Mouse (Mus musculus) cerebellum, postnatal 25 days (tissue): ENCODE measurements around the gene Gm20683.

Experiments used
- DNase-seq, 2 experiments: peaks; one replicate each; pipeline ENCODE4 v3.0.0; 2021; ENCODE audit warnings: mixed read lengths in 2 of 2

Gm20683 gene

GRCm38 (mm10) chr17:25792615-25793014 is 48.9 kb downstream of the Gm20683 start, which contains the start of gene Fam173a:
Gene Fam173a, minus strand, starts transcription at chr17:25792901.
- DNase-seq: peak in 1 of 2 experiments; percentile 73

- peak; percentile 90 to 91 for DNase-seq
Measured at GRCm38 (mm10) chr17:25791843-25792527, 49.6 kb downstream of the Gm20683 start.

GRCm38 (mm10) chr17:25791320-25791842 is 50.2 kb downstream of the Gm20683 start:
- DNase-seq: peak in 1 of 2 experiments; percentile 33

- DNase-seq: no peak
Measured at GRCm38 (mm10) chr17:25786781-25787504, 54.6 kb downstream of the Gm20683 start.

- DNase-seq: no peak
Measured at GRCm38 (mm10) chr17:25786280-25786679, 55.3 kb downstream of the Gm20683 start, which contains the start of gene Ccdc78. Gene Ccdc78, plus strand, starts transcription at chr17:25786580.

GRCm38 (mm10) chr17:25785281-25785745 is 56.2 kb downstream of the Gm20683 start, which contains the start of gene Haghl:
Gene Haghl, minus strand, starts transcription at chr17:25785673.
- peak; percentile 97 to 98 for DNase-seq
